Mouse (Mus musculus) limb, embryonic 14.5 days (tissue): Measurements from ENCODE around the gene Mphosph6. TPM values are rescaled to one million over a fixed set of nuclear protein-coding genes. Genes with fewer than 3 reads are reported as not detected.

Source experiments
- ATAC-seq: fragments of 200-750 bp; cut with Nextera tagmentation; 2 replicates; pipeline ENCODE4 v1.8.0; 2017; ENCODE audit warnings: low read depth, moderate number of reproducible peaks, moderate TSS enrichment; ENCODE audit not compliant: low FRiP score
- DNase-seq: peaks from one replicate; pipeline ENCODE4 v3.0.0-alpha.2; 2015; ENCODE audit warnings: low spot score
- H3K27ac ChIP-seq: fragments of 300-500 bp; sonication (generic); replicated peaks from 2 replicates; pipeline ENCODE4 v1.5.1; 2014; ENCODE audit warnings: low read depth, mild to moderate bottlenecking, low read length, moderate library complexity, mixed read lengths
- H3K27me3 ChIP-seq: fragments of 300-500 bp; sonication (generic); 2 replicates; pipeline ENCODE4 v1.6.1; 2014; ENCODE audit warnings: low read length, mixed read lengths; ENCODE audit not compliant: control insufficient read depth, insufficient read depth
- H3K36me3 ChIP-seq: fragments of 300-500 bp; sonication (generic); 2 replicates; pipeline ENCODE4 v1.6.1; 2014; ENCODE audit warnings: mild to moderate bottlenecking, low read length, moderate library complexity, mixed read lengths; ENCODE audit not compliant: control insufficient read depth, insufficient read depth
- H3K4me1 ChIP-seq: fragments of 300-500 bp; sonication (generic); 2 replicates; pipeline ENCODE4 v1.6.1; 2014; ENCODE audit warnings: antibody characterized with exemption, low read length, mixed read lengths; ENCODE audit not compliant: control insufficient read depth, insufficient read depth
- H3K4me2 ChIP-seq: fragments of 300-500 bp; sonication (generic); replicated peaks from 2 replicates; pipeline ENCODE4 v1.6.1; 2014; ENCODE audit warnings: low read depth, mild to moderate bottlenecking, low read length, moderate library complexity; ENCODE audit not compliant: severe bottlenecking
- H3K4me3 ChIP-seq: fragments of 300-500 bp; sonication (generic); replicated peaks from 2 replicates; pipeline ENCODE4 v1.5.1; 2014; ENCODE audit warnings: low read length
- H3K9ac ChIP-seq: fragments of 300-500 bp; sonication (generic); 2 replicates; pipeline ENCODE4 v1.6.1; 2014; ENCODE audit warnings: mild to moderate bottlenecking, low read depth, low read length, moderate library complexity; ENCODE audit not compliant: severe bottlenecking
- H3K9me3 ChIP-seq: fragments of 300-500 bp; sonication (generic); 2 replicates; pipeline ENCODE4 v1.6.1; 2016; ENCODE audit warnings: low read length; ENCODE audit not compliant: control insufficient read depth
- POLR2A ChIP-seq: fragments of 200-500 bp; IDR thresholded peaks from 2 replicates; pipeline ENCODE4 v1.8.0; 2012; ENCODE audit warnings: inconsistent platforms, mild to moderate bottlenecking, moderate library complexity, borderline replicate concordance; ENCODE audit not compliant: insufficient read depth, insufficient read length; ENCODE audit errors: extremely low read depth
- WGBS: fragments of 180-500 bp; shearing (Covaris S2); extraction: QIAGEN DNeasy Blood & Tissue Kit; methylation state at CpG from one replicate; pipeline ENCODE4 v1.1.7; 2014; 5-methylcytosine and 5-hydroxymethylcytosine counted together
- polyA plus RNA-seq, 2 experiments: library from polyadenylated mRNA; depleted of rRNA in 1 of 2; stranded (reverse) in 1 of 2; unstranded in 1 of 2; fragments of >200 nt; fragmentation: Nextera tagmentation in 1 of 2; extraction: Ambion mirVana in 1 of 2; gene quantifications; 2 replicates each; pipeline versions ENCODE4 v1.2.1 to v1.2.3; 2012 to 2014

The Mphosph6 gene
- polyA plus RNA-seq, 2 experiments = 44.4 to 55.9 TPM

- Histone ChIP-seq H3K4me3 (no peak overlapping the region), H3K4me1 (no peaks in the 10 kb centered on the region), H3K9ac (no peak overlapping the region), H3K9me3 (no peaks in the 10 kb centered on the region), H3K27ac (no peak overlapping the region), H3K4me2 (no peak overlapping the region), H3K36me3 (no peaks in the 10 kb centered on the region), H3K27me3 (no peaks in the 10 kb centered on the region)
- TF ChIP-seq POLR2A = no peak
- ATAC-seq = no peak
- DNase-seq = no peak
- WGBS = 76% methylated on average over 9 of the region's 9 CpGs
Measured at GRCm38 (mm10) chr8:117771115-117771836, 30.5 kb downstream of the Mphosph6 start.

- Histone ChIP-seq H3K9ac (no peak overlapping the region), H3K9me3 (no peaks in the 10 kb centered on the region), H3K27ac (no peak overlapping the region), H3K4me3 (no peak overlapping the region), H3K27me3 (no peaks in the 10 kb centered on the region), H3K36me3 (no peaks in the 10 kb centered on the region), H3K4me1 (no peaks in the 10 kb centered on the region), H3K4me2 (no peak overlapping the region)
- 75% methylated on average over 7 of the region's 7 CpGs for WGBS
- DNase-seq (no peak), ATAC-seq (no peak)
- TF ChIP-seq POLR2A = no peak
Measured at GRCm38 (mm10) chr8:117768971-117769370, 32.8 kb downstream of the Mphosph6 start.

- ATAC-seq = no peak
Measured at GRCm38 (mm10) chr8:117765947-117766346, 35.8 kb downstream of the Mphosph6 start.

GRCm38 (mm10) chr8:117764625-117765024, 37.1 kb downstream of the Mphosph6 start:
- no peak for ATAC-seq
- no peak overlapping the region for H3K27ac ChIP-seq
- no peak overlapping the region for H3K9ac ChIP-seq
- no peaks in the 10 kb centered on the region for H3K36me3 ChIP-seq
- H3K4me1 ChIP-seq = no peaks in the 10 kb centered on the region
- no peaks in the 10 kb centered on the region for H3K9me3 ChIP-seq
- DNase-seq = no peak
- no peaks in the 10 kb centered on the region for H3K27me3 ChIP-seq
- TF ChIP-seq POLR2A = no peak
- 45% methylated on average over 4 of the region's 4 CpGs for WGBS
- no peak overlapping the region for H3K4me3 ChIP-seq
- no peak overlapping the region for H3K4me2 ChIP-seq

More at GRCm38 (mm10) chr8:117765947-117766346, 35.8 kb downstream of the Mphosph6 start:
- DNase-seq = no peak
- H3K4me2 ChIP-seq = no peak overlapping the region
- WGBS = 77% methylated on average over 5 of the region's 5 CpGs
- no peak overlapping the region for H3K4me3 ChIP-seq
- H3K36me3 ChIP-seq = no peaks in the 10 kb centered on the region
- TF ChIP-seq POLR2A = no peak
- H3K9ac ChIP-seq = no peak overlapping the region
- no peaks in the 10 kb centered on the region for H3K9me3 ChIP-seq
- H3K4me1 ChIP-seq = no peaks in the 10 kb centered on the region
- H3K27me3 ChIP-seq = no peaks in the 10 kb centered on the region
- H3K27ac ChIP-seq = no peak overlapping the region

GRCm38 (mm10) chr8:117762776-117763175, 39.0 kb downstream of the Mphosph6 start:
- ATAC-seq = no peak
- no peak overlapping the region for H3K4me3 ChIP-seq
- no peak for TF ChIP-seq POLR2A
- H3K9ac ChIP-seq = no peak overlapping the region
- H3K4me2 ChIP-seq = no peak overlapping the region
- no peaks in the 10 kb centered on the region for H3K9me3 ChIP-seq
- 83% methylated on average over 6 of the region's 6 CpGs for whole genome bisulfite sequencing
- no peaks in the 10 kb centered on the region for H3K4me1 ChIP-seq
- no peak overlapping the region for H3K27ac ChIP-seq
- H3K27me3 ChIP-seq = no peaks in the 10 kb centered on the region
- no peak for DNase-seq
- no peaks in the 10 kb centered on the region for H3K36me3 ChIP-seq
